Mouse (Mus musculus) erythroblast, embryonic 14.5 days (primary cell): ENCODE measurements around the gene Mcrip2.

ENCODE experiments used
- GATA1 ChIP-seq: IDR thresholded peaks from 2 replicates; pipeline ENCODE4 v1.6.1; 2012; ENCODE audit warnings: low read length, inconsistent platforms, mixed read lengths
- TAL1 ChIP-seq: IDR thresholded peaks from 3 replicates; pipeline ENCODE4 v1.6.1; 2012; ENCODE audit warnings: low read length, inconsistent platforms, mixed read lengths

GRCm38 (mm10) chr17:25869954-25870353 lies 1.4 kb upstream of the Mcrip2 start:
- TF ChIP-seq TAL1 (no peak), GATA1 (no peak)
